Mouse (Mus musculus): ENCODE results near the gene Tomm20.
A peak's percentile ranks its signal among the peaks of the same experiment; 100 is the strongest.
"Not testable (repeated sequence)": the region's sequence is repeated elsewhere in the genome, so short reads cannot be mapped to it uniquely, and the experiment has no call there.

The Tomm20 gene

DNA sequence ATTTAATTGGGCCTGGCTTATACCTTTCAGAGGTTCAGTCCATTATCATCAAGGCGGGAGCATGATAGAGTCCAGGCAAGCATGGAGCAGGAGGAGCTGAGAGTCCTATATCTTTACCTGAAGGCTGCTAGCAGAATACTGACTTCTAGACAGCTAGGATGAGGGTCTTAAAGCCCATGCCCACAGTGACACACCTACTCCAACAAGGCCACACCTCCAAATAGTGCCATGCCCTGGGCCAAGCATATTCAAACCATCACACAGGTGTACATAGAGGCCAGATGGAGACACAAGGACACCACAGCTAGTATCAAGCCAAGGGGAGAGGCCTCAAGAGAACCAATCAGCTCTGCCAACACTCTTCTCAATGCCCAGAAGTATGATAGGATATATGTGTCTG is 63.1 kb downstream of the Tomm20 start:
- not testable (repeated sequence) for DNase-seq

DNA sequence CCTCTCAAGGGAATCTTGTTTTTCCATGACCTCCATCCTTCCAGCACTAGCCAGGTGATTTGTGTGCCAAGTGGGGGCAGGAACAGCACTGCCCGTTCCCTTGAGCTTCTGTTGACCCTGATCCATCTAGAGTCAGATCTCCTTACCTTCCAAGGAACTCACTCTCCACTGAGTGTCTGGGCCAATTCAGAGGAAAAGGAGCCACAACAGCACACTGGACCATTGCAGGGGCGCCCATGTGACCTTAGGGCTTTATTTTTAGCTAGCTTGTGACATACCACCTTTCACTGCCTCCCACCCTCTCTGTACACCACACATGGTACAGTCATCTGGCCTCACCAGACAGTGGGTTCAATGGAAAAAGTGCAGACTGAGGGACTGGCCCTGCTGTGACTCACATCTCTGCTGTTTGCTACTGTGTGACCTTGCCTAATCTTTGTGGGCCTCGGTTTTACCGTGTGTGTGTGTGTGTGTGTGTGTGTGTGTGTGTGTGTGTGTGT is 64.0 kb downstream of the Tomm20 start:
- DNase-seq = peak; percentile 39

All from layer of hippocampus, adult 9-11 months (tissue).